Mouse (Mus musculus): Measurements from ENCODE around the gene Mad1l1. TPM values are rescaled to one million over a fixed set of nuclear protein-coding genes. Genes with fewer than 3 reads are reported as not detected.
A peak's percentile ranks its signal among the peaks of the same experiment; 100 is the strongest.

The Mad1l1 gene
- polyA plus RNA-seq, 1 experiment from 2014 or later = 29.8 TPM

DNA sequence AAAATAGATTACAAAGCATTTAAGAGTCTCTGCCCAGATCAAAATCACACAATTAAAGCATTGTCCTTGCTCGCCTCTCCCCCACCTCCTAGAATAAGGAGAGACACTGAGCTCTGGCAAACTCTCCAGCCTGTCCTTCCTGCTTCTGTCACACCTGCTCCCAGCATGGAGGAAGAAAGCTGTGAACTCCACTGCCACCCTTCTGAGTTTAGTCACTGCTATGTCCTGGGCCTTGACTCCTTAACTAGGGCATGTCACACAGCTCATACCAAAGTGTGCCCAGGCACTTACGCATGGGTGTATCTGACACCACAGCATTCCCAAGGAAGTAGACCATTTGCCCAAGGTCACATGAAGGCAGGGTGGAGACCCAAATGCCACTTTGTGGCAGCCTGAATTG lies 275.9 kb downstream of the Mad1l1 start:
- Histone ChIP-seq H3K9me3 (ENCODE audit: control insufficient read depth, low read length) (no peaks in the 10 kb centered on the region), H3K36me3 (ENCODE audit: control insufficient read depth, insufficient read depth, low read length) (no peaks in the 10 kb centered on the region), H3K27me3 (ENCODE audit: control insufficient read depth, insufficient read depth, low read length) (no peaks in the 10 kb centered on the region), H3K4me1 (ENCODE audit: control insufficient read depth, insufficient read depth, low read length) (no peaks in the 10 kb centered on the region; the same call in 1 of the 2 replicates), H3K27ac (replicated peaks; ENCODE audit: low read depth, low read length) (no peak overlapping the region), H3K4me2 (ENCODE audit: low read length) (no peak overlapping the region), H3K9ac (replicated peaks; ENCODE audit: low read length) (no peak overlapping the region), H3K4me3 (replicated peaks; ENCODE audit: low read depth, low read length) (no peak overlapping the region)
- WGBS = 75% methylated on average over 2 of the region's 2 CpGs
- DNase-seq (no peak), ATAC-seq (ENCODE audit: low FRiP score, low TSS enrichment) (no peak)

DNA sequence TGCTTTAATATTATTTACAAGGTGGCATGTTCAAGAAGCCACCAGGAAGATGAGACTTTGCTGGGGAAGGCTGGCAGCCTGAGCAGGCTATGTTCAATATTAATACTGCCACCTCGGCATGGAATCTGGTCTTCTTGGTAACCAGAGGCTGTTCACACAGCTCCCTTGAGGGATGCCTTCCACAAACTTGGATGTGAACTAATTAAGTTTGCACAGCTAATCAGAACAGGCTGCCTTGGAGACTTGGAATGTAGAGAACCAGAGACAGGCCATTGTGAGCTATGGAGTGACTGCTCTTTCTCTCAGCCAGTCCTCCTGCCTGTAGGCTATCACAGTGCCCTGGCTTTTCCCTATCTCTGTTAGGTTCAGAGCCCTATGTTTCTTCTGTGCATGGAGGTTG lies 278.4 kb downstream of the Mad1l1 start:
- no peaks in the 10 kb centered on the region for H3K9me3 ChIP-seq (ENCODE audit: control insufficient read depth, low read length)
- peak; percentile 52 for DNase-seq
- H3K9ac ChIP-seq (replicated peaks; ENCODE audit: low read length) = no peak overlapping the region
- WGBS = 50% methylated on average over 1 of the region's 1 CpGs
- no peaks in the 10 kb centered on the region for H3K36me3 ChIP-seq (ENCODE audit: control insufficient read depth, insufficient read depth, low read length)
- no peak overlapping the region for H3K27ac ChIP-seq (replicated peaks; ENCODE audit: low read depth, low read length)
- H3K27me3 ChIP-seq (ENCODE audit: control insufficient read depth, insufficient read depth, low read length) = no peaks in the 10 kb centered on the region
- H3K4me1 ChIP-seq (ENCODE audit: control insufficient read depth, insufficient read depth, low read length) = no peaks in the 10 kb centered on the region; the same call in 1 of the 2 replicates
- no peak overlapping the region for H3K4me2 ChIP-seq (ENCODE audit: low read length)
- H3K4me3 ChIP-seq (replicated peaks; ENCODE audit: low read depth, low read length) = no peak overlapping the region
- ATAC-seq (ENCODE audit: low FRiP score, low TSS enrichment) = no peak

DNA sequence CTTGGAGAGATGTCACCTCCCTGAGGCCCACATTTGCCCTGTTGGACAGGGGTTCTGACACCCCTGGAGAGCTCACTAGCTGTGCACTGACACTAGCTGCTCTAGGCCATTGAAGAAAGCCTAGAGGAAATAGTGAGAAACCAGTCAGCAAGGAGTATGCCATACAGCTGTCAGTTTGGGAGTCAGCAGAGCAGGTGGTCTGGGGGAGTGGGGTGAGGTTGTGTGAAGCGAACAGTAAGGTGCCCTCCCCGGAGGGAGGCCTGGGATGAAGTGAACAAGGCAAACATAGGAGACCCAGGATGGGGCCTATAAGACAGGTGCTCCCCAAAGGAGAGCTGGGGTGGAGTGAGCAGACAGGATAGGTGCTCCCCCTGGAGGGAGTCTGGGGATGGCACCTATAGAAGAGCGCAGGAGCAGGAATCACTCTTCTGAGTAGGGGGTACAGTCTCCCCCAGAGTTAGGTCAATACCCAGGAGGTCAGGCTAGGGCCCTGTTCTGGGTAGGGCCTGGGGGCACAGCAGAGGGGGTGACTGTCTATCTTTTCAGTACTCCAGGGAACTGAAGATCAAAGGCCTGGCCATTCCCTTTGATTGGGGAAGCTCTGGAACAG lies 279.2 kb downstream of the Mad1l1 start:
- H3K27ac ChIP-seq (replicated peaks; ENCODE audit: low read depth, low read length) = no peak overlapping the region
- H3K27me3 ChIP-seq (ENCODE audit: control insufficient read depth, insufficient read depth, low read length) = no peaks in the 10 kb centered on the region
- no peaks in the 10 kb centered on the region; the same call in none of the 2 replicates for H3K4me1 ChIP-seq (ENCODE audit: control insufficient read depth, insufficient read depth, low read length)
- ATAC-seq (ENCODE audit: low FRiP score, low TSS enrichment) = no peak
- no peak overlapping the region for H3K4me3 ChIP-seq (replicated peaks; ENCODE audit: low read depth, low read length)
- no peaks in the 10 kb centered on the region for H3K9me3 ChIP-seq (ENCODE audit: control insufficient read depth, low read length)
- no peak overlapping the region for H3K9ac ChIP-seq (replicated peaks; ENCODE audit: low read length)
- peak; percentile 23 for DNase-seq
- no peaks in the 10 kb centered on the region for H3K36me3 ChIP-seq (ENCODE audit: control insufficient read depth, insufficient read depth, low read length)
- H3K4me2 ChIP-seq (ENCODE audit: low read length) = no peak overlapping the region
- WGBS = 82% methylated on average over 3 of the region's 3 CpGs

DNA sequence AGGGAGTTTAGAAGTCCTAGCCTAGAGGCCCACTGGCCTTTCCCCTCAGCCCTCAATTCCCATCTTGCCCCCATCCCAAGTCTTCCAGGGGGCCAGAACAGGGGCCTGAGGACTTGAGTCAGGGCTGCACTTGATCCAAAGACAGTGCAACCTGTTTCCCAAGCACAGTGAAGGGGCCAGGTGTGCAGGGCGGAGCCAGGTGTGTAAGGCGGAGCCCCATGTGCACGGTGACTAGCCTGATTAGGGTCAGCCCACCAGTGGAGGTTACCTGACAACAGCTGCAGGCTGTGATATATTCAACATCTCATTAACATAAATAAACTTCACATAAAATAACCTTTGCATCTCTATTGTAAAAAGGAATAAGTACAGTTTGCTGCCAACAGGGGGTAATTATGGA lies 280.3 kb downstream of the Mad1l1 start:
- Histone ChIP-seq H3K9me3 (ENCODE audit: control insufficient read depth, low read length) (no peaks in the 10 kb centered on the region), H3K27me3 (ENCODE audit: control insufficient read depth, insufficient read depth, low read length) (no peaks in the 10 kb centered on the region), H3K9ac (replicated peaks; ENCODE audit: low read length) (no peak overlapping the region), H3K27ac (replicated peaks; ENCODE audit: low read depth, low read length) (no peak overlapping the region), H3K4me3 (replicated peaks; ENCODE audit: low read depth, low read length) (no peak overlapping the region), H3K4me1 (ENCODE audit: control insufficient read depth, insufficient read depth, low read length) (no peaks in the 10 kb centered on the region; the same call in none of the 2 replicates), H3K4me2 (ENCODE audit: low read length) (no peak overlapping the region), H3K36me3 (ENCODE audit: control insufficient read depth, insufficient read depth, low read length) (no peaks in the 10 kb centered on the region)
- 85% methylated on average over 3 of the region's 3 CpGs for WGBS
- ATAC-seq (ENCODE audit: low FRiP score, low TSS enrichment) (no peak), DNase-seq (no peak)

DNA sequence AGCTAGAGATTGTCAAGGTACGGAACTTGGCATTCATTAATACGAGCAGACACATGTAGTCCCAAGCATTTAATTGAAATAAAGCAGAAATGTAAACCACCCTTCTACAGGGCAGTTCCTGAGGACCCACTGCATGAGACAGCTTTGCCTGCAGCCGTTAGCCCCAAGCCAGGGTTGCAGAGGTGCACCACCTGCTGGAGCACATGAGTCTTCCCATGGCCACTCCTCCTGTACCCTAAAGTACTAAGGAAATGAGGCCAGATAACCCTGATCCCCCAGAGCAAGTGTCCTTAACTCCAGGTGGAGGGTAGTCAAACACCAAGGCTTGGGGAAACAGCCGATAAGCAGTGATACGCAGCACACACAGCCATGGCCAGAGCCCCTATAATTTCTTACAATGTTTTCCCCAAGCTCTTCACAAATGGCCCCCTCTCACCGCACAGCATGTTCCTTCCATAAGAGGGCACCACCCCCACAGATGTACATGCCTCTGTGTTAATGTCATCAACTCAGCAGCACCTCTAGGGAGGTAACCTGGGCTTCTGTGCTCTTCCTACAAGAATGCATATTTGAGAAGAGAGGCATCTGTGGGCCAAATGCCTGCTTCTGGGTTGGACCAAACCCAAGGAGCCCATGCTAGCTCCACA lies 283.6 kb downstream of the Mad1l1 start:
- Histone ChIP-seq H3K9me3 (ENCODE audit: control insufficient read depth, low read length) (no peaks in the 10 kb centered on the region), H3K36me3 (ENCODE audit: control insufficient read depth, insufficient read depth, low read length) (no peaks in the 10 kb centered on the region), H3K4me2 (ENCODE audit: low read length) (no peak overlapping the region), H3K9ac (replicated peaks; ENCODE audit: low read length) (no peak overlapping the region), H3K4me1 (ENCODE audit: control insufficient read depth, insufficient read depth, low read length) (no peaks in the 10 kb centered on the region; the same call in 1 of the 2 replicates), H3K4me3 (replicated peaks; ENCODE audit: low read depth, low read length) (no peak overlapping the region), H3K27ac (replicated peaks; ENCODE audit: low read depth, low read length) (no peak overlapping the region), H3K27me3 (ENCODE audit: control insufficient read depth, insufficient read depth, low read length) (no peaks in the 10 kb centered on the region)
- DNase-seq (peak; percentile 15), ATAC-seq (ENCODE audit: low FRiP score, low TSS enrichment) (no peak)
- 90% methylated on average over 6 of the region's 6 CpGs for WGBS

DNA sequence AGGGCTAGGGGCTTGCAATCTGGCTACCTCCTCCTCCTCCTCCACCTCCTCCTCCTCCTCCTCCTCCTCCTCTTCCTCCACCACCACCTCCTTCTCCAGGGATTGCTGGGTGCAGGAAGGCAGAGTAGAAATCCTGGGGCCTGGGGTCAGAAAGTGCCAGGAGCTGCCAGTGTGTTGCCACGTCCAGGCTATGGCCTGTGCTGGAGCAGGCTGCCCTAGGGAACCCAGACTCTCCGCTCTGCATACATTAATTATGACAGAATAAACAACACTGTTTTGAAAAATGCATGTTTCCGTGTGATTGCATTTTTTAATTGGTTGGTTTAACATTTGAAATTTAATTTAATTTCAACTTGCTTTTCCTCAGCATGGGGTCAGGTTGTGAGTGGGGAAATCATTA lies 285.7 kb downstream of the Mad1l1 start:
- H3K27ac ChIP-seq (replicated peaks; ENCODE audit: low read depth, low read length) = 0 out of 2 replicates have a peak overlapping the region, but pooled peaks have one; percentile 13
- H3K36me3 ChIP-seq (ENCODE audit: control insufficient read depth, insufficient read depth, low read length) = no peaks in the 10 kb centered on the region
- no peaks in the 10 kb centered on the region for H3K9me3 ChIP-seq (ENCODE audit: control insufficient read depth, low read length)
- ATAC-seq (ENCODE audit: low FRiP score, low TSS enrichment) = no peak
- H3K4me1 ChIP-seq (ENCODE audit: control insufficient read depth, insufficient read depth, low read length) = no peaks in the 10 kb centered on the region; the same call in 1 of the 2 replicates
- DNase-seq = no peak
- H3K4me3 ChIP-seq (replicated peaks; ENCODE audit: low read depth, low read length) = no peak overlapping the region
- WGBS = 61% methylated on average over 3 of the region's 3 CpGs
- H3K27me3 ChIP-seq (ENCODE audit: control insufficient read depth, insufficient read depth, low read length) = no peaks in the 10 kb centered on the region
- no peak overlapping the region for H3K9ac ChIP-seq (replicated peaks; ENCODE audit: low read length)
- no peak overlapping the region for H3K4me2 ChIP-seq (ENCODE audit: low read length)

DNA sequence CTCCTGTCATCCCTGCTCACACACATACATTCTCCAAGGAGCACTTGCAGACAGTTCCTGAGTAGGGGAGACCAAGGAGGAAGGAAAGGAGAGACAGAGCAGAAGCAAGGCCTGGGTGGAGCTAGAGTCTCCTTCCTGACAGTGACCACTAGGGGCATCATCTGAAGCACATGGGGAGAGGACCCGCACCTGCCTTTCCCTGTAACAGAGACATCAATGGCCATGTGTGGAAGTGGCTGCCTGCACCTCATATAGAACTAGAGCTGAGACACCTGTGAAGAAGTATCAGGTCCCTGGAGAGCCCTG lies 286.4 kb downstream of the Mad1l1 start:
- no peak overlapping the region for H3K27ac ChIP-seq (replicated peaks; ENCODE audit: low read depth, low read length)
- H3K4me2 ChIP-seq (ENCODE audit: low read length) = no peak overlapping the region
- ATAC-seq (ENCODE audit: low FRiP score, low TSS enrichment) (no peak), DNase-seq (peak; percentile 50)
- no peaks in the 10 kb centered on the region for H3K36me3 ChIP-seq (ENCODE audit: control insufficient read depth, insufficient read depth, low read length)
- H3K4me1 ChIP-seq (ENCODE audit: control insufficient read depth, insufficient read depth, low read length) = no peaks in the 10 kb centered on the region; the same call in 1 of the 2 replicates
- no peaks in the 10 kb centered on the region for H3K27me3 ChIP-seq (ENCODE audit: control insufficient read depth, insufficient read depth, low read length)
- H3K9ac ChIP-seq (replicated peaks; ENCODE audit: low read length) = no peak overlapping the region
- no peaks in the 10 kb centered on the region for H3K9me3 ChIP-seq (ENCODE audit: control insufficient read depth, low read length)
- H3K4me3 ChIP-seq (replicated peaks; ENCODE audit: low read depth, low read length) = no peak overlapping the region
- 52% methylated on average over 1 of the region's 1 CpGs for WGBS

DNA sequence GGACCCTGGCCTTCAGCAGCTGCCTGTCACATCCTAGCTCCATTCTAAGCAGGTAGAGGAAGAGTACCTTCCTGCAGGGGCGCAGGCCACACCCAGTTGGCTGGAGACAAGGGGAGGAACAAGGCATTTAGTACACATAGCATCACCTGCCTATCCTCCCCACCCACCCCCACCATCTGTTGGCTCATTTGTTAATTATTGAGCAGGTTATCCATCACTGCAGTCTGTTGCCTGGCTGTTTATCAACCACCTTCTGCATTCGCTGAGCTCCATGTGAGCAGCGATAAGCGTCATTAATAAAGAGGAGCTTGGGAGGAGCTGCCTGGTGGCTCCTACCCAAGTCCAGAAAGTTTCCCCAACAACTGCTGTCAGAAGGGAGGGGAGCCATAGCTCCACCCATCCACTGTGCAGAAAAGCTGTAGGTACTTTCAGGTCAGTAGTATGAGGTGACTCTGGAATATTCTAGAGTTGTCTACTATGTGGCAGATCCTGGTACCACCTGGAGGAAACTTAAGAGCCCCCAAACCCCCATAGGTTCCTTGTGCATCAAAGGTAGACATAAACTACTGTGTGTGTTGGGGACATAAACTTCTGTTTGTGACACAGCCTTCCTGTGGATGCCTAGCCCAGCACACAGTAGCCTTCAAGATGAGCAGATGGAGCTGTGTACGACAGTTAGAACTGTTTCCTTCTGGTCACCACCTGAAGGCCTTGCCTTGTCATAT lies 286.9 kb downstream of the Mad1l1 start:
- Histone ChIP-seq H3K4me1 (ENCODE audit: control insufficient read depth, insufficient read depth, low read length) (no peaks in the 10 kb centered on the region; the same call in 1 of the 2 replicates), H3K9ac (replicated peaks; ENCODE audit: low read length) (no peak overlapping the region), H3K4me2 (ENCODE audit: low read length) (no peak overlapping the region), H3K27ac (replicated peaks; ENCODE audit: low read depth, low read length) (no peak overlapping the region), H3K27me3 (ENCODE audit: control insufficient read depth, insufficient read depth, low read length) (no peaks in the 10 kb centered on the region), H3K36me3 (ENCODE audit: control insufficient read depth, insufficient read depth, low read length) (no peaks in the 10 kb centered on the region), H3K4me3 (replicated peaks; ENCODE audit: low read depth, low read length) (no peak overlapping the region), H3K9me3 (ENCODE audit: control insufficient read depth, low read length) (no peaks in the 10 kb centered on the region)
- ATAC-seq (ENCODE audit: low FRiP score, low TSS enrichment) (no peak), DNase-seq (no peak)
- 96% methylated on average over 5 of the region's 5 CpGs for WGBS

Data from midbrain, embryonic 14.5 days (tissue).